Comparison of ENCODE assay signal across 9 mouse cellular contexts in genomic region chr17:46546995-46547394, GRCm38 (mm10). TPM values are rescaled to one million over a fixed set of nuclear protein-coding genes. Genes with fewer than 3 reads are reported as not detected.
A peak's percentile ranks its signal among the peaks of the same experiment; 100 is the strongest.
DNase-seq lines count a peak whose midpoint lies in the region; ATAC-seq and TF ChIP-seq lines count a peak whose summit lies in the region.
"Had no signal": no experiment of that assay in that cellular context is flagged by ENCODE, and none has a peak within 500 bp of the region (broad histone marks: within the 10 kb centered on the region; RNA-seq: fewer than 3 reads in every experiment).

No protein-coding gene starts in this region.

- H3K27ac ChIP-seq in limb, embryonic 12.5 days: no peak overlapping the region
- H3K27ac ChIP-seq in stomach, postnatal 0 days (replicated peaks): no peak overlapping the region
- H3K27ac ChIP-seq: liver, embryonic 13.5 days had no signal

- no peak for ATAC-seq in limb, embryonic 12.5 days (ENCODE audit: insufficient number of reproducible peaks, insufficient read depth, low FRiP score, low TSS enrichment, low read depth)
- no peak for ATAC-seq in stomach, postnatal 0 days (ENCODE audit: low FRiP score, low TSS enrichment)

- H3K4me2 ChIP-seq in limb, embryonic 12.5 days: peak overlapping the region; percentile 87
- H3K4me2 ChIP-seq in stomach, postnatal 0 days (replicated peaks; ENCODE audit: low read depth): no peak overlapping the region

- H3K9ac ChIP-seq in limb, embryonic 12.5 days (replicated peaks): no peak overlapping the region
- 0 out of 2 replicates have a peak overlapping the region, but pooled peaks have one; percentile 58 for H3K9ac ChIP-seq in stomach, postnatal 0 days (ENCODE audit: low read length)

- no peak for TF ChIP-seq CTCF in stomach, postnatal 0 days (IDR thresholded peaks at IDR 0.05; ENCODE audit: low read depth)

- intact Hi-C loops in heart, postnatal 36 days (cut with DNase I): no loop called here

- peaks cover 23% of the 10 kb centered on the region for H3K4me1 ChIP-seq in limb, embryonic 12.5 days (replicated peaks)
- H3K4me1 ChIP-seq in stomach, postnatal 0 days (replicated peaks; ENCODE audit: control insufficient read depth, insufficient read depth): no peaks in the 10 kb centered on the region

- no peaks in the 10 kb centered on the region for H3K9me3 ChIP-seq in limb, embryonic 12.5 days
- H3K9me3 ChIP-seq in stomach, postnatal 0 days (ENCODE audit: control insufficient read depth, low read length): no peaks in the 10 kb centered on the region
- H3K9me3 ChIP-seq: liver, embryonic 13.5 days had no signal

- DNase-seq in heart, adult 11 months: peak; percentile 90
- no peak for DNase-seq in heart, postnatal 36 days
- DNase-seq in right cerebral cortex, postnatal 10 days (ENCODE audit: low spot score in 2 of 2): peak; percentile 48 to 57
- no peak for DNase-seq in right cerebral cortex, adult 18-20 months
- DNase-seq in stomach, postnatal 0 days (ENCODE audit: low spot score): peak; percentile 37
- DNase-seq in right cerebral cortex, postnatal 36 days (ENCODE audit: low spot score in 2 of 2): no peak
- no peak for DNase-seq in cerebellum, adult 8-10 months
- DNase-seq: liver, embryonic 13.5 days had no signal

- 11% methylated on average over 8 of the region's 8 CpGs for WGBS in limb, embryonic 12.5 days
- 35% methylated on average over 8 of the region's 8 CpGs for WGBS in stomach, postnatal 0 days

- TF ChIP-seq EP300 in stomach, postnatal 0 days (optimal IDR thresholded peaks at IDR 0.05): no peak

- H3K4me3 ChIP-seq in limb, embryonic 12.5 days (replicated peaks): 0 out of 2 replicates have a peak overlapping the region, but pooled peaks have one; percentile 67
- H3K4me3 ChIP-seq in stomach, postnatal 0 days (ENCODE audit: low read depth, low read length): no peak overlapping the region

- peaks cover 50% of the 10 kb centered on the region for H3K36me3 ChIP-seq in limb, embryonic 12.5 days
- peaks cover 23% of the 10 kb centered on the region for H3K36me3 ChIP-seq in stomach, postnatal 0 days (ENCODE audit: control insufficient read depth, insufficient read depth, low read length)

- peaks cover 27% of the 10 kb centered on the region for H3K27me3 ChIP-seq in limb, embryonic 12.5 days
- H3K27me3 ChIP-seq in stomach, postnatal 0 days (ENCODE audit: control insufficient read depth, insufficient read depth, low read length): no peaks in the 10 kb centered on the region

RNA-seq across cellular contexts. Expression of gene Cul9, which starts 0.8 kb away (rescaled TPM):
- 10 to 100 TPM; 20.3 to 24.0 TPM for total RNA-seq in heart, postnatal 36 days (2021)
- polyA plus RNA-seq in limb, embryonic 12.5 days (2016; fragmentation: Nextera tagmentation; extraction: Ambion mirVana): 8.9 and 10.8 TPM in 2 replicates
- 1.9 and 2.6 TPM in 2 replicates for polyA plus RNA-seq in stomach, postnatal 0 days (2015; fragmentation: Nextera tagmentation; extraction: Ambion mirVana)

RNA-seq across cellular contexts. Expression of gene Srf, which starts 9.0 kb away (rescaled TPM):
- total RNA-seq in heart, postnatal 36 days (2021): 10 to 100 TPM; 85.7 to 94.7 TPM
- 11.8 and 12.4 TPM in 2 replicates for polyA plus RNA-seq in limb, embryonic 12.5 days (2016; fragmentation: Nextera tagmentation; extraction: Ambion mirVana)
- polyA plus RNA-seq in stomach, postnatal 0 days (2015; fragmentation: Nextera tagmentation; extraction: Ambion mirVana): 3.7 and 4.3 TPM in 2 replicates

RNA-seq across cellular contexts. Expression of gene Dnph1, which starts 50.5 kb away (rescaled TPM):
- 1 to 10 TPM in 1 of 2 experiments, under 1 TPM in 1; 0.89 to 2.2 TPM for total RNA-seq in heart, postnatal 36 days (2021)
- 51.6 and 55.3 TPM in 2 replicates for polyA plus RNA-seq in limb, embryonic 12.5 days (2016; fragmentation: Nextera tagmentation; extraction: Ambion mirVana)
- polyA plus RNA-seq in stomach, postnatal 0 days (2015; fragmentation: Nextera tagmentation; extraction: Ambion mirVana): 23.8 and 24.7 TPM in 2 replicates

RNA-seq across cellular contexts. Expression of gene Ttbk1, which starts 59.5 kb away (rescaled TPM):
- under 1 TPM; 0.19 TPM for total RNA-seq in heart, postnatal 36 days (2021)
- 0.34 and 0.45 TPM in 2 replicates for polyA plus RNA-seq in limb, embryonic 12.5 days (2016; fragmentation: Nextera tagmentation; extraction: Ambion mirVana)
- 0.13 and 0.15 TPM in 2 replicates for polyA plus RNA-seq in stomach, postnatal 0 days (2015; fragmentation: Nextera tagmentation; extraction: Ambion mirVana)

Comparison
In these comparisons a context has a peak if more than half of its experiments do, and no peak if none do; other contexts are left out.
1. DNase-seq: peak in heart, adult 11 months (single experiment), right cerebral cortex, postnatal 10 days (2 of 2) and stomach, postnatal 0 days (single experiment); none in heart, postnatal 36 days (0 of 2), right cerebral cortex, adult 18-20 months (single experiment), right cerebral cortex, postnatal 36 days (0 of 2) and cerebellum, adult 8-10 months (single experiment).